Mouse (Mus musculus) thymus, postnatal 14 days (tissue): ENCODE data around the gene 4933424G06Rik.
"Not testable (repeated sequence)": the region's sequence is repeated elsewhere in the genome, so short reads cannot be mapped to it uniquely, and the experiment has no call there.

Source experiments
- DNase-seq: peaks from one replicate; pipeline ENCODE4 v3.0.0; 2021

Gene 4933424G06Rik

GRCm38 (mm10) chr1:36709854-36710280 lies at the start of gene 4933424G06Rik:
Gene 4933424G06Rik, plus strand, starts transcription at chr1:36710149.
- DNase-seq, result peak; percentile 99

GRCm38 (mm10) chr1:36664457-36664856 lies 45.5 kb upstream of the 4933424G06Rik start:
- peak; percentile 19 for DNase-seq

- DNase-seq, result no peak
Measured at GRCm38 (mm10) chr1:36665165-36665723, 44.7 kb upstream of the 4933424G06Rik start.

- DNase-seq, result no peak
Measured at GRCm38 (mm10) chr1:36665934-36666333, 44.0 kb upstream of the 4933424G06Rik start.

- DNase-seq, result not testable (repeated sequence)
Measured at GRCm38 (mm10) chr1:36668007-36668406, 41.9 kb upstream of the 4933424G06Rik start.

GRCm38 (mm10) chr1:36670256-36670655 lies 39.7 kb upstream of the 4933424G06Rik start:
- DNase-seq, result no peak

- DNase-seq, result no peak
Measured at GRCm38 (mm10) chr1:36671260-36671659, 38.7 kb upstream of the 4933424G06Rik start.

GRCm38 (mm10) chr1:36672648-36673350 lies 37.1 kb upstream of the 4933424G06Rik start:
- DNase-seq, result no peak

- DNase-seq, result no peak
Measured at GRCm38 (mm10) chr1:36674936-36675335, 35.0 kb upstream of the 4933424G06Rik start.

- no peak for DNase-seq
Measured at GRCm38 (mm10) chr1:36680893-36681292, 29.1 kb upstream of the 4933424G06Rik start.

- DNase-seq, result no peak
Measured at GRCm38 (mm10) chr1:36682620-36683355, 27.2 kb upstream of the 4933424G06Rik start, which contains the start of gene Fam178b. Gene Fam178b, minus strand, starts transcription at chr1:36683183.

- DNase-seq, result peak; percentile 77
Measured at GRCm38 (mm10) chr1:36683810-36684467, 26.0 kb upstream of the 4933424G06Rik start.

- peak; percentile 33 for DNase-seq
Measured at GRCm38 (mm10) chr1:36690671-36691235, 19.2 kb upstream of the 4933424G06Rik start.

GRCm38 (mm10) chr1:36691271-36692155 lies 18.4 kb upstream of the 4933424G06Rik start, which contains the start of gene Cox5b:
Gene Cox5b, plus strand, starts transcription at chr1:36691449.
- DNase-seq, result peak; percentile 97

GRCm38 (mm10) chr1:36694871-36695270 lies 15.1 kb upstream of the 4933424G06Rik start:
- DNase-seq, result no peak

- DNase-seq, result no peak
Measured at GRCm38 (mm10) chr1:36696411-36696810, 13.5 kb upstream of the 4933424G06Rik start.

GRCm38 (mm10) chr1:36697030-36697429 lies 12.9 kb upstream of the 4933424G06Rik start:
- no peak for DNase-seq

- DNase-seq, result no peak
Measured at GRCm38 (mm10) chr1:36707166-36707565, 2.8 kb upstream of the 4933424G06Rik start.

GRCm38 (mm10) chr1:36707797-36708196 lies 2.2 kb upstream of the 4933424G06Rik start:
- no peak for DNase-seq

- no peak for DNase-seq
Measured at GRCm38 (mm10) chr1:36708626-36709025, 1.3 kb upstream of the 4933424G06Rik start.

- peak; percentile 67 for DNase-seq
Measured at GRCm38 (mm10) chr1:36709055-36709853, 695 bp upstream of the 4933424G06Rik start.
